Mouse (Mus musculus) lung, postnatal 10 days (tissue): ENCODE results near the gene Ube2o.
A peak's percentile ranks its signal among the peaks of the same experiment; 100 is the strongest.
"Not testable (repeated sequence)": the region's sequence is repeated elsewhere in the genome, so short reads cannot be mapped to it uniquely, and the experiment has no call there.

ENCODE experiments used
- DNase-seq: peaks from one replicate; pipeline ENCODE4 v3.0.0; 2021

Ube2o gene

DNA sequence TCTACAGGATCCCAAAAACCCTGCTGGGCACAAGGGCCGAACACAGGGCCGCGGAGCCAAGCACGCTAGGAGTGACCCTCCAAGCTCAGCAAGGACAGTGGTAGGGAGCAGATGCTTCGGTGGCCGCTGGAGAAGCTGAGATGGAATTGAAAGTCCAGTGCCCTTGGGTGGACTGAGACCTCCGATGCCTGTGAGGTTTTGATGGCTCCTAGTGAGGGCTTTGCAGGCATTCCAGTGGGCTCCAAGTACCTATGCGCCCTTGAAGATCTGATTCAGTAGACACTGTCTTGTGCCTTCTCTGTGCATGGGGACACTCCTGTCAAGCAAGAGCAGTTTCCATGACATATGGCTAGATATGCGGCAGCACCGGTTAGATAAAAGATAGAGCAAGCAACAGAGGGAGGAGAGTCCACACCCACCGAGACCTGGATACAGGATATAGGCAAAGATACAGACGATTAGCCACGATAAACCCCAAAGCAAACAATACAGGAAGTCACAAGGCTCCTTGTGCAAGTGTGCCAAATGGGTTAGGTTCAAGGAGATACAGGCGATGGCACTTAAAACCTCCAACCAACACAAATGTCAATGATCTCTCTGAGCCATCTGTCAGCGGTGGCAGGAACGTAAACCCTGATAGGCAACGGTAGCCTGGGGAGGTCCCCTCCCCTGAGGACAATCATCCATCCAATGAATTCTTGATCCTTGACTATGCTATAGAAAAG, 74.9 kb downstream of the Ube2o start:
- no peak for DNase-seq

DNA sequence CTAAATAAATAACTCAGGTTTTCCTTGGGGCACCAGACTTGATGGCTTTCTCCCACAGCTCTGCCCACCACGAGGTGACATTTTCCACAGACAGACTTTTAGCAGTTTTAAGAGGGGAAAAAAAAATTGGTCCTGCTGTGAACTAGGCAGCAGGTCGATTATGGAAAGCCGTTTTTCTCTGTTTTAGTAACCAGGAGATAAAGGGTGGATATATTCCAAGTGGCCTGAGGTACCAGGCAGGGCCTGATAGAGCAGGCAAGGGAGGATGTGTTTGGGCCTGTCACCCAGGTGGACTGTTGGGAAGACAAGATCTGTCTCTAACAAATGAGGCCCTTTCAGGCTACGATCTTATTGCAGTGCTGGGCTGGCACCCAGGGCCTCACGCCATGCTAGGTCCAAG, 75.7 kb downstream of the Ube2o start:
- no peak for DNase-seq

DNA sequence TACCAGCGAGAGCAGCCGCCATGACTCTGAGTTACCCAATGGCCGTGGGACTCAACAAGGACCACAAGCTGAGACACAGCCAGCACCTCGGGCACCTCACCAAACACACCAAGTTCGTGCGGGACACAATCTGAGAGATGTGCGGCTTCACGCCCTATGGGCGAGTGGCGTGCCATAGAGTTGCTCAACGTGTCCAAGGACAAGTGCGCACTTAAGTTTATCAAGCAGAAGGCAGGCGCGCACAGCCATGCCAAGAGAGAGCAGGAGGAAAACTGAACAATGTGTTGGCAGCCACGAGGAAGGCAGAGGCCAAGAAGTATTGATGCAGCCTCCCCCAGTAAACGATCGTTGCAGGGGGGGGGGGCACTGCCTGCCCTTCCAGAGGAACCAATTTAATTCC, 76.7 kb downstream of the Ube2o start:
- DNase-seq = peak; percentile 31

DNA sequence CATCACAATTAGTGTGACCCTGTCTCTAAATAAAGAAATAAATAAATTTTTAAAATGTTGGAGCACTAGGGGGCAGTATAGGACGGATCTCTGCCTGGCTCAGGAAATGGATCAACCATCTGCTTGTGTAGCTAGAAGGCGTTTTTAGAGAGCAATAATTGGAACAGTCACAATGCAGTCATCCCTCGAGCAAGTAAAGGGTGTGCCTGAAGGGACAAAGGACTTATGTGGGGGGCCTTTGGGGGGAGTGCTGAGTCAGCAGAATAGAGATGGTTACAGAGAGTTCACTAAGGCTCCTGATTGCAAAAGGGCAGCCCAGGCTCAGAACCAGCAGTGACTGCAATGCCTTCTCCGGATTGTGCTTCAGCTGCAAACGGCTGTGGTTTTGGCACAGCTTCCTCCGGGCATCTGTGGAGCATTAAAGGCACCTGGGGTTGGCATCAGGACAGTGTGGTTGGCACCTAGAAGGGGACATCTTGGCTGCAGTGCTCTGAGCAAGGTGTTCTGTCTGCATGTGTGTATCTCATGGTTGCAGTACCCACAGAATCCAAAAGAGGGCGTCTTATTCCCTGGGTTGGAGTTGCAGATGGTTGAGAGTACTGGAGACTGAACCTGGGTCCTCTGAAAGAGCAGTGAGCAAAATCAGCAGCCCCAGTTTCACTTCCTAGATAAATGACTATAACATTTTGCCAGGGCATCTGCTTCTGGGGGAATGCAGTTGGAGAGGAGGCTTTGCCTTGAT, 80.1 kb downstream of the Ube2o start:
- DNase-seq = peak; percentile 63

DNA sequence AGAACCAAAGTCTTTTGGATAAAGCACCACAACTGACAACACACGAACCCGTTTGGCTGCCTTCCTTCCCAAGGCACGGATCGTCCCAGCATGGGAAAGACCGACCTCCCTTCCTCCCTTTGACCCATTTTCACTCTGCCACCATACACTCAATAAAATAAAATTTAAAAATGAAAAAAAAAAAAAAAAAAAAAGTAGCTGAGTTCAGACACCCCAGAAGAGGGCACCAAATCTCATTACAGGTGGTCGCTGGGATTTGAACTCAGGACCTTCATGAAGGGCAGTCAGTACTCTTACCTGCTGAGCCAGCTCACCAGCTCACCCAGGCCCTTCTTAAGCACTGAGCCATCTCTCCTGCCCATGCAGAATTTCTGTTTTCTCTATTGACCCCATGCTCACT, 82.2 kb downstream of the Ube2o start:
- no peak for DNase-seq

DNA sequence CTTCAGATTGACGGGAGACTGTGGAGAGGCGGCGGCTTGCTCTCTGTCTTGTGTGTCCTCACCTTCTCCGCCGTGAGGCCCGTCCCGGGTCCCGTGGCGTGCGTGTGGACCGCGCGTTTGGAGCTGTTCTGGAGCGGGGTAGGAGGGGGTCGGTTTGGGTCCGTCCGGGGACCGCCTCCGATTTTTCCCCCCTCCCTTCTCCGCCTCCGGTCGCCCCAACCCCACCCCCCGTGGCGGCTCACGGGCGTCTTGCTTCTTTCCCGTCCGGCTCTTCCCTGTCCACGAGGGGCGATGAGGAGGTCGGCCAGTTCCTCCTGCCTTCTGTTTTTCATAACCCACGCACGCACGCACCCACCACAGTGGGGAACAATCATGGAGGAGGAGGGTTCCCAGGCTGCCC, 82.7 kb downstream of the Ube2o start:
- no peak for DNase-seq

DNA sequence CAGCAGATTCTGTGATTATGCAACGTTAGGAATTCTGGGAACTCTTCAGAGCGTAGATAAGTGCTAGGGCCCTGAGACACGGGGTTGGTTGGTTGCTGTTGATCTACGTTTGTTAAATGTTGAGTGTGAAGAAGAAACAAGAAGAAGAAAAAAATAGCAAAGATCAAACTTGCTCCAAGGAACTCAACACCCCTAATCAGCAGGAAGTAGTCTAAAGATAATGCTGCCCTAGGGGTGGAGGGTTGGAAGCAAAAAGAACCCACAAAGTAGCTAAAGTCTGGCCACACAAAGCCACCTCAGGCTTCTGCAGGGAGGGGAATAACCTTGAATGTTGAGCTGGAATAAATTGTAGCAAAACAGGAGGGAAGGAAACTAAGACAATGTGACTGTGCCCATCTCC, 83.9 kb downstream of the Ube2o start:
- no peak for DNase-seq

DNA sequence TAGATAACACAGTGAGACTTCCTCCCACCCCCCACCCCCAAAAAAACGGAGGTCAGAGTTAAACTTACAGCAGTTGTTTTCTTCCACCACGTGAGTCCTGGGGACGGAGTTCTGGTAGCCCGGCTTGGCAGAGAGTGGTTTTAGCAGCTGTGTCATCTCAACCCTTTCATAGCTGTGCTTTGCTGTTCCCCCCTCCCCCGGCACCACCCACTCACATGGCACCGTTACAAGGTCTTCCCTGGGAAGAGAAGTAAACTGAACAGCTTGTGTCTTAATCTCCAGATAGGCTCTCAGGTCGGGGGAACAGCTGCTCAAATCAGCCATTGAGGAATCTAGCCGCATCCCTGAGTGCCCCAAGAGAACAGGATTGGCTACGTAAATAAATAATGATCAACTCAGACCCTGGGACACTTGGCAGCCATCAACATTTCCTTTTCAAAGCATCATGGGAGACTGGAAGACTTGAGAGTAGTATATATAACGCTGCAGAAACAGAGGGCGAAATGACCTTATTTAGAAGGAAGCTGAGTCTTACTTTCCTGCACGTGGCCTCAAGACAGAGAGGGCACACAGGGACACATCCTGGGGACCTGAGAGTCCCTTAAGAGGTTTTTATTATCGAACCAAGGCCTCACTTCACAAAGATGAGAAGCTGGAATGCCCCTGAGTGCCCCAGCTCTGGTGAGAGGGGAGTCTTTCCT, 86.6 kb downstream of the Ube2o start:
- peak; percentile 93 for DNase-seq

DNA sequence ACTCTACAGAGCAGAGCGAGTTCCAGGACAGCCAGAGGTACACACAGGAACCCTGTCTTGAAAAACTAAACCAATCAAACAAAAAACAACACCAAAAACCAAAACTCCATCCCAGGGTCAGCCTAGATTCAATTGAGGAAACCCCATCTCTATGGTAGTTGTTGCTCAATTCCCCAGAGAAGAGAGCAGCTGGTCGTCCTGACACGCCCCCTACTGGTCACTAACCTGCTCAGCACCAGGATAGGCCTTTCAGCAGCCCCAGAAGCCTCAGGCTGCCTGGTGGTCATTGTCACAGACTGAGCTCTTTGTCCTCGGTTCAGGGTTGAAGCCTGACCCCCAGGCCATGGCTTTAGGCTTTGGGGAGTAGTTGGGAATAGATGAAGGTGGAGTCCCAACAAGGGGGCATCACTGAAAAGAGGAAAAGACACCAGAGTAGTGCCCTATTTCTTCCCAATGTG, 87.4 kb downstream of the Ube2o start, which contains the start of gene Prpsap1:
Gene Prpsap1 (minus strand): TSS at position 408 of the 458 bp plus-strand sequence.
- peak; percentile 71 for DNase-seq

DNA sequence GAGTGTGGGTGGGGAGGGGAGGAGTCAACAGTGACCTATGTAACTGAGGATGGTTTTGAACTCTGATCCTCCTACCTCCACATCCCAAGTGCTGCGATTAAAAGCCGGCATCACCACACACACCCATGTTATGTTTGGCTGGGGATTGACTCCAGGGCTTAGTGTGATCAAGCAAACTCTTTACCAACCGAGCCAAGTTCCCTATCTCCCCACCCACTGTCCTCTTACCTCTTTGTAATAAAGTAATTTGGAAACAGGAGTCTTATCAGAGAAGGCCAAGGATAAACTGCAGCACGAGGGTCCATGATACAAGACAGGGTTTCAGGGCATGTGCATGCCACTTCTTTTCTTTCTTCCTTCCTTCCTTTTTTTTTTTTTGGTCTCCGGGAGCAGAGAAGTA, 88.1 kb downstream of the Ube2o start:
- DNase-seq = no peak

DNA sequence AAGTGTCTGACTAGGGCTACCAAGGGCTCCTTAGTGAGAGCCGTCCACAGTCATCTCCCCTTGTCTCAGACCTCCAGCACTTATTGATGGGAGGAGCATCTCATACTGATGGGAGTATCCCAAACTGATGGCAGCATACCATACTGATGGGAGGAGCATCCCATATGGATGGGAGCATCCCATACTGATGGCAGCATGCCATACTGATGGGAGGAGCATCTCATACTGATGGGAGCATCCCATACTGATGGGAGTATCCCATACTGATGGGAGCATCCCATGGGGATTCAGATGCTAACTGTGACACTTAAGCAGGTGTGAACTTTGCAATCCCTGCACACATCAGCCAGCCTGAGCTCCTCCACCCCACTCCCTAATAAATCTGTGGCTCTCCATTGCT, 88.7 kb downstream of the Ube2o start:
- DNase-seq = not testable (repeated sequence)

DNA sequence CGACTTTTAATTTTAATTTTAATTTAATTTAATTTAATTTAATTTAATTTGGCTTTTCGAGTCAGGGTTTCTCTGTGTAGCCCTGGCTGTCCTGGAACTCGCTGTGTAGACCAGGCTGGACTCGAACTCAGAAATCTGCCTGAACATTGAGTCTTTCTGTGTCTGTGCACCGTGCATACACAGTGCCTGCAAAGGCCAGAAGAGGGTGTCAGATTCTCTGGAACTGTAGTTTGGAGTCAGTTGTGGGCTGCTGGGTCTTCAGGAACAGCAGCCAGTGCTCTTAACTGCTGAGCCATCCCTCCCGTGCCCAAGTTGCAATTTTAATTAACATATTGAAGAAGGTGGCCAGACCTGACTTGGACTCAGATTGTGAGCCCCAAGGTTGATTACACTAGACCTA, 89.9 kb downstream of the Ube2o start:
- DNase-seq = no peak

DNA sequence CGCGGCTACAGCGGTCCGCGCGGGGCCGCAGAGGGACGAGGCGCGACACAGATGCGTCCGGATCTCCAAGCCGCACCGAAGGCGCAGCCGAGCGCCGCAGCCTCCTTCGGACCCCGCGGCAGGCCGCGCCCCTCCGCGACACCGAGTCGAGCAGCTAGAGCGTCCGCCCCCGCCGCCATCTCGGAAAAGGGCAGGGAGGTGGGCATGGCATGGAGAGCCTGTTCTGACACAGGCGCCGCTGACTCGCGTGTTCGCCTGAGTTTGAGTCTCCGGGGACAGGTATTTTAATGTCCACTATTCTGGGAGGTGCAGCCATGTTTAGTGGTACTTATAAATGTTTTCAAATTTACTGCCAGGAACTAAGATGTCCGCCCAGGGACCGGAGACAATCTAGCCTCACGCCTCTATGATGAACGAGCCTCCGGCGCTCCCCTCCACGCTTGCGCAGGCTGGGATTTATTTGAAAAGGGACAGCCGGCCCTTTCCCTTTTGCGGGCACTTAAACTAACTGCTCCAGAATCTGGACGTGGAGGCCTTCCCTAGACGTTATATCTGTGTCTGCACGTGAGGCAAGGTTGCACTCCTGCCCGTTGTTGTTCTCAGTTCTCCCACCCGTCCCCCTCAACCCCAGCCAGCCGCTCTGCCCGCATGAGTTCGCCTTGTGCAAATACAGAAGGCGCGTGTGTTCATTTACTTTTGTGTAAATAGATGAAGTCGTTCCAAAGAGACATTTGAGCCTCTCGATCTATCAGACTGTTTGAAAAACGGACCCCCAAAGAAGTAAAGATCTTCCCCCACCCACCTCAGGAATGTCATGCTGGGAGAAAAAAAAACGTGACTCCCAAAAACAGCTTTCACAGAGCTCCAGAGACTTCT, 90.8 kb downstream of the Ube2o start:
- peak; percentile 93 for DNase-seq

DNA sequence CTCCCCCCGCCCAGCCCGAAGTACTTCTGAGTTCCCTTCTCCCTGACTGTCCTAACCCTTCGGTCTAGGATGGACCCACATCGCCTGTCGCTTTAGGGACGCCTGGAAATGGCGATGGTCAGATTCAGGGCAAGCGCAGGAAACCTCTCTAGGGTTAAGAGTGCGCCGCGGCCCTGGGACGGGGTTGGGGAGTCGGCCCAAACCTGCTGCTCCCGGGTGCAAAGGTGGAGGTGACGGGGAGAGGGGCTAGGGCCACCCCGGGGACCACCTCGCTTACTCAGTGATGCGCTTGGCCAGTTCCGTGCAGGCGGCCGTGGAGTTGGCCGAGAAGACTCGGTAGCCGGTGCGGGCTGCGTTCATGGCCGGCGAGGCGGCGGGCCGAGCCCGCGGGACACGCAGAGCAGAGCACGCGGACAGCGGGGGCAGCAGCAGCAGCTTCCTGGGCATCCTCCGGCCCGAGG, 91.4 kb downstream of the Ube2o start:
- DNase-seq = no peak

DNA sequence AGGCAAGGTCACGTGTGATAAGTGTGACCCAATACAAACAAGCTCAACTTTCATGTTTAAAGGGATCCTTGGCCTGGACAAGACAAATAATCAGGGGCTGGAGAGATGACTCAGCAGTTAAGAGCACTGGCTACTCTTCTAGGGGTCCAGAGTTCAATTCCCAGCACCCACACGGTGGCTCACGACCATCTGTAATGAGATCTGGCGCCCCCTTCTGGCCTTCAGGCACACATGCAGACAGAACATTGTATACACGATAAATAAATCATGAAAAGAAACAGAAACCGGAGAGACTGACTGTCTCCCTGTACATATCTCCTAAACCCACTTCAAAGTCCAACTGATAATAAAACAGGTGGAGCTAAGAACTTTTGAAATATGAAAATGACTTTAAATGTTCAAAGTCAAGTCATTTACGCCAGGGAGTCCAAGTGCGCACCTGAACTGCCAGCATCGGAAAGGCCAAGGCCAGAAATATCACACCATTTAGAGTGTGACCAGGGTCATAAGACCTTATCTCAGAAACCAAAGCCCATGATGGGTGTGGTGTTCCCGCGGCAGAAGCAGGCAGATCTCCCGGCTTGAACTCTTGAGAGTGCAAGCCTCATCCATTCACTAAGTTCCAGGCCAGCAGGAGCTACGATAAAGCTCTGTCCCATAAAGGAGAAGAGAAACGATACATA, 92.4 kb downstream of the Ube2o start:
- no peak for DNase-seq

DNA sequence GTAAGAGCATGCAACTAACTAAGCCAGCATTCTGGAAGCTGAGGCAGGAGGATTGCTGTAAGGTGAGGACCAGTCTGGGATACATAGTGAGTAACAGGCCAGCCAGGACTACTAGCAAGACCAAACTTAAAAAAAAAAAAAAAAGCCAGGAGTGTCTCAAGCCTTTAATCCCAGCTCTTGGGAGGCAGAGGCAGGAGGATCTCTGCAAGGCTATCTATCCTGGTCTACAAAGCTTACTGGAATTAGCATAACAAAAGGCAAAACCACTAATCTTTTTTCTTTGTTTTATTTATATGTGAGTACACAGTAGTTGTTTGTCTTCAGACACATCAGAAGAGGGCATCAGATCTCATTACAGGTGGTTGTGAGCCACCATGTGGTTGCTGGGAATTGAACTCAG, 93.0 kb downstream of the Ube2o start:
- no peak for DNase-seq
